Mouse (Mus musculus): ENCODE measurements at regions not wholly inside any gene's neighbourhood (a gene's known extent, or its start where the extent isn't known, plus 50 kb on each side); places are given as distances from the start of the nearest gene placed in this dataset.

- Histone ChIP-seq H3K4me1 (ENCODE audit: control insufficient read depth, insufficient read depth, low read length) (peaks cover 16% of the 10 kb centered on the region), H3K27ac (replicated peaks; ENCODE audit: low read depth, low read length) (no peak overlapping the region)
Observed at GRCm38 (mm10) chr1:90430480-90430879, 172.3 kb upstream of the Cops8 start.

DNA sequence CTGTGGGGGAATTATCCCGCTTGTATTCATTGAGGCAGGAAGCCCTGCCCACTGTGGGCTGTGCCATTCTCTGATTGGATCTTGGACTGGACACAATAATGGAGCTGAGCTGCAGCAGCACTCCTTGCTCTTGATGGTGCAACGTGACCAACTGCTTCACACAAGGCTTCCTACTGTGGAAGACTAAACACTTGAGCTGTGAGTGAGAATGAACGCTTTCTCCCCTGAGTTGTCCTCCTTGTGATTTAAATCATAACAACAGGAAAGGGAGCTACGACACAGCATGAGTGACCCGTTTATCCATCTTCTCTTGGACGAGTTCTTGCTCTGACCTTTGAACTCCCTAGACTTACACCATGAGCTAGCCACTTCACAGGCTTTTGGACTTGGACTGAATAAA lies 171.0 kb upstream of the Cops8 start:
- H3K4me1 ChIP-seq (ENCODE audit: control insufficient read depth, insufficient read depth, low read length) = peaks cover 16% of the 10 kb centered on the region
- no peak for ATAC-seq (ENCODE audit: insufficient number of reproducible peaks, low FRiP score, low TSS enrichment, low read depth)
- no peaks in the 10 kb centered on the region for H3K36me3 ChIP-seq (ENCODE audit: control insufficient read depth, insufficient read depth, low read length)
- H3K9me3 ChIP-seq (ENCODE audit: control insufficient read depth, low read length) = no peaks in the 10 kb centered on the region
- no peak overlapping the region for H3K4me3 ChIP-seq (ENCODE audit: low read depth, low read length)
- H3K27me3 ChIP-seq (ENCODE audit: control insufficient read depth, insufficient read depth, low read length) = no peaks in the 10 kb centered on the region
- H3K4me2 ChIP-seq (ENCODE audit: low read depth, severe bottlenecking) = no peak overlapping the region
- 63% methylated on average over 6 of the region's 6 CpGs for WGBS
- no peak for DNase-seq (ENCODE audit: low spot score)
- no peak overlapping the region for H3K9ac ChIP-seq (ENCODE audit: low read length)
- H3K27ac ChIP-seq (replicated peaks; ENCODE audit: low read depth, low read length) = no peak overlapping the region

More at GRCm38 (mm10) chr1:90430480-90430879, 172.3 kb upstream of the Cops8 start:
- Histone ChIP-seq H3K4me2 (ENCODE audit: low read depth, severe bottlenecking) (no peak overlapping the region), H3K36me3 (ENCODE audit: control insufficient read depth, insufficient read depth, low read length) (no peaks in the 10 kb centered on the region), H3K27me3 (ENCODE audit: control insufficient read depth, insufficient read depth, low read length) (no peaks in the 10 kb centered on the region), H3K9me3 (ENCODE audit: control insufficient read depth, low read length) (no peaks in the 10 kb centered on the region), H3K4me3 (ENCODE audit: low read depth, low read length) (no peak overlapping the region), H3K9ac (ENCODE audit: low read length) (no peak overlapping the region)
- DNase-seq (ENCODE audit: low spot score) (peak; percentile 42), ATAC-seq (ENCODE audit: insufficient number of reproducible peaks, low FRiP score, low TSS enrichment, low read depth) (no peak)
- WGBS = 53% methylated on average over 9 of the region's 9 CpGs

DNA sequence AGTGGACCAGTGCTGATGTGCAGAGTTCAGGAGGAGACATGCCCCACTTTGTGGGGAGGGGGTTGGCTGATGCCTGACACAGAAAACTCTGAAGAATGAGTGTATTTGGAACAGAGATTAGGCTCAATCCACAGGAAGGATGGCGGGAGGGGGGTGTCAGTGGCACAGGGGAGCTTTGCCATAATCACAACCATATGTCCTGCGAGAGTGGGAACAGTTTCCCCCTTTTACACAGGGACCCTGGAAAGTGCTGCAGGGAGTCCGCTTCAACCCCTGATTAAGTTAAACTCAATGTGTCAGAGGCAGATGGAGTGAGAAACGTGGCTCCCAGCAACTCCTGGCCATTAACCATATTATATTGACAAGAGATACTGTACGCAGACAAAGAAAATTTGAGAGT lies 168.9 kb upstream of the Cops8 start:
- DNase-seq (ENCODE audit: low spot score) (peak; percentile 60), ATAC-seq (ENCODE audit: insufficient number of reproducible peaks, low FRiP score, low TSS enrichment, low read depth) (no peak)
- Histone ChIP-seq H3K4me1 (ENCODE audit: control insufficient read depth, insufficient read depth, low read length) (peaks cover 16% of the 10 kb centered on the region), H3K4me3 (ENCODE audit: low read depth, low read length) (no peak overlapping the region), H3K27me3 (ENCODE audit: control insufficient read depth, insufficient read depth, low read length) (no peaks in the 10 kb centered on the region), H3K36me3 (ENCODE audit: control insufficient read depth, insufficient read depth, low read length) (no peaks in the 10 kb centered on the region), H3K9me3 (ENCODE audit: control insufficient read depth, low read length) (no peaks in the 10 kb centered on the region), H3K4me2 (ENCODE audit: low read depth, severe bottlenecking) (no peak overlapping the region), H3K9ac (ENCODE audit: low read length) (no peak overlapping the region), H3K27ac (replicated peaks; ENCODE audit: low read depth, low read length) (peak overlapping the region; percentile 81)
- 17% methylated on average over 5 of the region's 5 CpGs for WGBS

DNA sequence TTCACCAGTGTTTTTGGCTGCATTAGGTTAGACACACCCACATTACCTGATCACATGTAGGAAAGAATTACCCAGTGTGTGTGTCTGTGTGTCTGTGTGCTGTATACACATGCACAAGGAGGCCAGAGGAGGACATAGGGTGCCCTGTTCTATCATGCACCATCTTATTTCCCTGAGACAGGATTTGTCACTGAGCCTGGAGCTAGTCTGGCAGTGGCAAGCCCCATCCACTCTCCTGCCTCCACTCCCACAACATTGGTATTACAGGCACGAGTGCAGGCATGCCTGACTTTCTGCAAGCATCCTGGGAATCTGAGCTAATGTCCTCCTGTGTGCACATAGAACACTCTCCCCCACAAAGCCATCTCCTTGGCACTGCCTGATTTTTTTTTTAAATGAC lies 162.1 kb upstream of the Cops8 start:
- DNase-seq (ENCODE audit: low spot score) (no peak), ATAC-seq (ENCODE audit: insufficient number of reproducible peaks, low FRiP score, low TSS enrichment, low read depth) (no peak)
- WGBS = 25% methylated on average over 1 of the region's 1 CpGs
- H3K9ac ChIP-seq (ENCODE audit: low read length) = no peak overlapping the region
- H3K4me2 ChIP-seq (ENCODE audit: low read depth, severe bottlenecking) = no peak overlapping the region
- H3K36me3 ChIP-seq (ENCODE audit: control insufficient read depth, insufficient read depth, low read length) = no peaks in the 10 kb centered on the region
- peaks cover 10% of the 10 kb centered on the region; the same call in 1 of the 2 replicates for H3K4me1 ChIP-seq (ENCODE audit: control insufficient read depth, insufficient read depth, low read length)
- no peaks in the 10 kb centered on the region for H3K27me3 ChIP-seq (ENCODE audit: control insufficient read depth, insufficient read depth, low read length)
- H3K4me3 ChIP-seq (ENCODE audit: low read depth, low read length) = no peak overlapping the region
- no peaks in the 10 kb centered on the region for H3K9me3 ChIP-seq (ENCODE audit: control insufficient read depth, low read length)
- no peak overlapping the region for H3K27ac ChIP-seq (replicated peaks; ENCODE audit: low read depth, low read length)

DNA sequence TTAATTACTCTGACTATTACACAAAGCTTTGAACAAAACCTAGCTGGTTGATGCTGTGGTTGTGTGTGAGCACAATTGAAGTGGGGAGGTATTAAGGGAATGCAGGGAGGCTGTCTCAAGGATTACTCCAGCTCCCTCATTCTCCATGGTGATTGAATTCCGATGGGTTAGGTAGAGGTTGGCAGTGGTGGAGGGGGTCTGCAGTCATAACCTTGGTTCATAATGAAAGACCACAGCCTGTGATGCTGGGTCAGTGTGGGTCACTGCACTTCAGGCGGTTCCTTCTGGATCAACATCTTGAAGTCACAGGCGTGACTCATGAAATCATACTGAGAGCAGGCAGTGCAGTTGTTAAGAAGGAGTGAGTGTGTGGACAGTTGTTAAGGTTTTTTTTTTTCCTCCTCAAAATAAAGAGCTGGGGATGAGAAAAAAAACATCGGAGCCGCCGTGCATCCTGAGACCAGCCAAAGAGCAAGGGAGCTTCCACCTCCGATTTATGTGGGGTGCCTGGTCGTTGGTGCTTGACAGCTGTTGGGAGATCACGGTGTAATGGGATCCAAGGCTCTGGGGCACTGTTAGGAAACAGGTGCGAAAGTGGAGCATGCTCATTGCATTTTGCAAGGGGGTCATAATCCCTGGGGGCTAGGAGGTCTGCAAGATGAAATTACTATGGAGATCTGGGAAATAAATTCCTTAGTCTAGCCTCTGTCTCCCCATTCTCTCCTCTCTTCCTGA lies 161.5 kb upstream of the Cops8 start:
- H3K9ac ChIP-seq (ENCODE audit: low read length) = no peak overlapping the region
- H3K4me1 ChIP-seq (ENCODE audit: control insufficient read depth, insufficient read depth, low read length) = peaks cover 10% of the 10 kb centered on the region; the same call in 1 of the 2 replicates
- H3K27me3 ChIP-seq (ENCODE audit: control insufficient read depth, insufficient read depth, low read length) = no peaks in the 10 kb centered on the region
- no peaks in the 10 kb centered on the region for H3K36me3 ChIP-seq (ENCODE audit: control insufficient read depth, insufficient read depth, low read length)
- ATAC-seq (ENCODE audit: insufficient number of reproducible peaks, low FRiP score, low TSS enrichment, low read depth) (no peak), DNase-seq (ENCODE audit: low spot score) (no peak)
- no peaks in the 10 kb centered on the region for H3K9me3 ChIP-seq (ENCODE audit: control insufficient read depth, low read length)
- 49% methylated on average over 10 of the region's 10 CpGs for WGBS
- H3K4me3 ChIP-seq (ENCODE audit: low read depth, low read length) = no peak overlapping the region
- H3K27ac ChIP-seq (replicated peaks; ENCODE audit: low read depth, low read length) = no peak overlapping the region
- no peak overlapping the region for H3K4me2 ChIP-seq (ENCODE audit: low read depth, severe bottlenecking)

GRCm38 (mm10) chr1:90442250-90443240 lies 160.2 kb upstream of the Cops8 start:
- Histone ChIP-seq H3K4me3 (ENCODE audit: low read depth, low read length) (no peak overlapping the region), H3K4me2 (ENCODE audit: low read depth, severe bottlenecking) (no peak overlapping the region), H3K9me3 (ENCODE audit: control insufficient read depth, low read length) (no peaks in the 10 kb centered on the region), H3K36me3 (ENCODE audit: control insufficient read depth, insufficient read depth, low read length) (no peaks in the 10 kb centered on the region), H3K27ac (replicated peaks; ENCODE audit: low read depth, low read length) (no peak overlapping the region), H3K4me1 (ENCODE audit: control insufficient read depth, insufficient read depth, low read length) (peaks cover 10% of the 10 kb centered on the region; the same call in 1 of the 2 replicates), H3K27me3 (ENCODE audit: control insufficient read depth, insufficient read depth, low read length) (no peaks in the 10 kb centered on the region), H3K9ac (ENCODE audit: low read length) (no peak overlapping the region)
- 41% methylated on average over 19 of the region's 19 CpGs for WGBS
- DNase-seq (ENCODE audit: low spot score) (no peak), ATAC-seq (ENCODE audit: insufficient number of reproducible peaks, low FRiP score, low TSS enrichment, low read depth) (no peak)

- Histone ChIP-seq H3K4me3 (ENCODE audit: low read depth, low read length) (no peak overlapping the region), H3K27ac (replicated peaks; ENCODE audit: low read depth, low read length) (no peak overlapping the region), H3K4me2 (ENCODE audit: low read depth, severe bottlenecking) (no peak overlapping the region), H3K27me3 (ENCODE audit: control insufficient read depth, insufficient read depth, low read length) (no peaks in the 10 kb centered on the region), H3K36me3 (ENCODE audit: control insufficient read depth, insufficient read depth, low read length) (no peaks in the 10 kb centered on the region), H3K4me1 (ENCODE audit: control insufficient read depth, insufficient read depth, low read length) (peaks cover 8% of the 10 kb centered on the region), H3K9me3 (ENCODE audit: control insufficient read depth, low read length) (no peaks in the 10 kb centered on the region), H3K9ac (ENCODE audit: low read length) (no peak overlapping the region)
- 52% methylated on average over 7 of the region's 7 CpGs for WGBS
- DNase-seq (ENCODE audit: low spot score) = no peak
- ATAC-seq (ENCODE audit: insufficient number of reproducible peaks, low FRiP score, low TSS enrichment, low read depth) = no peak
Observed at GRCm38 (mm10) chr1:90449571-90450226, 153.1 kb upstream of the Cops8 start.

- WGBS = 39% methylated on average over 6 of the region's 6 CpGs
- H3K9ac ChIP-seq (ENCODE audit: low read length) = no peak overlapping the region
- H3K4me1 ChIP-seq (ENCODE audit: control insufficient read depth, insufficient read depth, low read length) = peaks cover 8% of the 10 kb centered on the region
- ATAC-seq (ENCODE audit: insufficient number of reproducible peaks, low FRiP score, low TSS enrichment, low read depth) = 0 out of 2 replicates have a peak, but pooled peaks have one; percentile 47
- no peak overlapping the region for H3K27ac ChIP-seq (replicated peaks; ENCODE audit: low read depth, low read length)
- no peaks in the 10 kb centered on the region for H3K27me3 ChIP-seq (ENCODE audit: control insufficient read depth, insufficient read depth, low read length)
- H3K4me2 ChIP-seq (ENCODE audit: low read depth, severe bottlenecking) = no peak overlapping the region
- H3K36me3 ChIP-seq (ENCODE audit: control insufficient read depth, insufficient read depth, low read length) = no peaks in the 10 kb centered on the region
- DNase-seq (ENCODE audit: low spot score) = peak; percentile 43
- H3K9me3 ChIP-seq (ENCODE audit: control insufficient read depth, low read length) = no peaks in the 10 kb centered on the region
- no peak overlapping the region for H3K4me3 ChIP-seq (ENCODE audit: low read depth, low read length)
Observed at GRCm38 (mm10) chr1:90451942-90452557, 150.7 kb upstream of the Cops8 start.
